Mouse (Mus musculus): ENCODE measurements around the gene Nwd1.
A peak's percentile ranks its signal among the peaks of the same experiment; 100 is the strongest.

Nwd1 gene

GRCm38 (mm10) chr8:72761322-72762051 is 115.0 kb downstream of the Nwd1 start, which contains the start of gene F2rl3:
F2rl3 (plus strand) TSS chr8:72761880.
- no peak for DNase-seq (ENCODE audit: low read depth, low spot score)

GRCm38 (mm10) chr8:72762306-72762705 is 115.8 kb downstream of the Nwd1 start:
- DNase-seq (ENCODE audit: low read depth, low spot score) = no peak

- peak; percentile 77 for DNase-seq (ENCODE audit: low read depth, low spot score)
These were observed 119.2 kb downstream of the Nwd1 start for GRCm38 (mm10) chr8:72765696-72766095.

GRCm38 (mm10) chr8:72766777-72767176 is 120.3 kb downstream of the Nwd1 start:
- no peak for DNase-seq (ENCODE audit: low read depth, low spot score)

Data from R1 (cell line).